Mouse (Mus musculus): Measurements from ENCODE around the gene Pdzrn3.

Gene Pdzrn3

DNA sequence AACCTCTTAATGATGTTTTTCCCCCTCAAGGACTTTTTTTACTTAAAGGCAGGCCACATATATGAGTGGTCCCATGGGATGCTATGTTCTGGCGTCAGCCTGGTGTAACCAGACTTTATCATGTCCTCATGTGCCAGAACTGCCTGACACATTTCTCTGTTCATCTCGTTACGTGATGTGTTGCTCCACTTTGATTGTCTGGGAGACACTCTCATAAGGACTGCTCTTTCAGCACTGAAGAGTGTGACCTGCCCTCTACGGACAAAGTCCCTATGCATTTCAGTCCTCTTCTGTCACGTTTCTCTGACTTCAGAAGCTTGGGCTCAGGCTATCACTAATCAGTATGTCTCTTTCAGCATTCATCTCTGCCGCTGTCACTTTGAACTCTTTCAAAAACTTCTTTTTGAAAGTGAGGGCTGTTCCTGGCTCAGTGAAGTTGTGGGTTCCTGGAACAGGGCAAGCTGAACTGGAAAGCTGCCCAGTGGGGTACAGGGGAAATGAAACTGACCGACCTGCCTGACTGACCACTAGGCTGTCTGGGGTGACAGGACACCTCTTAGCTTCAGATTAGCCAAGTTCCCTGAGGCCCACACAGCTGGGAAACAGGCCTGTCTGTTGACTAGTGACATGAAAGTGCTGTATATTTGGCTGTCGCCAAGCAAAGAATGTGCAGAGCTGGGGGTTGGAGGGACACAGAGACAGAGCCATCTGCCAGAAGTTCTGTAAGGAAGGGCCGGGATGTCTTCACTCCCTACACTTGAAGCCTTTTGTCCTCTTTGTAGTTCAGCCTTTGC, 10.7 kb downstream of the Pdzrn3 start:
- DNase-seq: no peak

DNA sequence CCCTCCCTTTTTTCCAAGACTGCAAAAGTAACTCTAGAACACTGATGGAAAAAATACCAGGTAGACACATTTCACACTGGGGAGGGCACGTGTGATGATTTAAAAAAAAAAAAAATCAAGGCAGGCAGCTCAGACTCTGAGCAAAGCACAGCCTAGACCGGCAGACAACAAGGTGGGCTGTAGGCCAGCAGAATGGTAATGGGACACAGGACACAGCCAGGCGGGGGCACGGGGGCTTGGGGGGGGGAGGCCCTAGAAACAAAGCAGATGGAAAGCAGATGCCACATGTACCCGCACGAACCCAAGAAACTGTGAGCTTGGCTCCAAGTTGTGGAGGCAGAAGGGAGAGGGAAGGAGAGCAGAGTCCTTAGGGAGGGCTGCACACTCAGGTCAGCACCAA, 11.9 kb downstream of the Pdzrn3 start:
- no peak for DNase-seq

GRCm38 (mm10) chr6:101363904-101364303, 13.8 kb downstream of the Pdzrn3 start:
- DNase-seq: no peak

DNA sequence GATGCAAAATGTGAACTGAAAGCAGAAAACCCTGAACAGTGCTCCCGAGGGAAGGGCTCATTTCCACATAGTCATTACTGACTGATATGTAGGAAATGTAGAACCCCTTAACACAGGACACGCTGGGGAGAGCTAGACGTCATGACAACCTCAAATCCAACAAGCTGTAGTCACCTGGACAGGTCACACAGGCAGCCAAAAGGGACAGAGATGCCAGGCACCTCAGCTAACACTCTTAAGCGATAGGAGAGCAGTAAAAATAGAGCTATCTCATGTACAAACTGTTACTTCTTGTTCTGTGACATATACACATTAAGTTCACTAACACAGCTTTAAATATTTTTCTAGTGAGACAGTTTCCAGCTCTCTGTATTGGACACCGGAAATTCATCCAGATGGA, 15.0 kb downstream of the Pdzrn3 start:
- no peak for DNase-seq

DNA sequence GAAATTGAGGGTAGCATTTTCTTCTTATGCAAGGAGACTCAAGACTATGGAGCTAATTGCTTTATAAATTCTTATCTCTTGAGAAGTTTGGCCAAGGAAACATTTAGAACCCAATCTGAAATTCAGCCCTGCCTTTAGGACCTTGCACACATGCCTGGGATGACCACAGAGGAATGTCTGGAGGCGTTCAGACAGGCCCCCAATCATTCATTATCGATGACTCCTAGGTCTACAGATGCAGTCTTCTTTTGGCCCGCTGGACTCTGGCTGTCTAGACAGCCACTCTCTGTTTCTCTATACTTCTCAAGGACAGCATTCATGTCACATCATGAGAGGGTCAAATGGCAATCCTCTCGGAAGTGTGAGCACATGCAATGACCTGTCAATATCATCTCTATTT, 15.4 kb downstream of the Pdzrn3 start:
- DNase-seq: no peak

DNA sequence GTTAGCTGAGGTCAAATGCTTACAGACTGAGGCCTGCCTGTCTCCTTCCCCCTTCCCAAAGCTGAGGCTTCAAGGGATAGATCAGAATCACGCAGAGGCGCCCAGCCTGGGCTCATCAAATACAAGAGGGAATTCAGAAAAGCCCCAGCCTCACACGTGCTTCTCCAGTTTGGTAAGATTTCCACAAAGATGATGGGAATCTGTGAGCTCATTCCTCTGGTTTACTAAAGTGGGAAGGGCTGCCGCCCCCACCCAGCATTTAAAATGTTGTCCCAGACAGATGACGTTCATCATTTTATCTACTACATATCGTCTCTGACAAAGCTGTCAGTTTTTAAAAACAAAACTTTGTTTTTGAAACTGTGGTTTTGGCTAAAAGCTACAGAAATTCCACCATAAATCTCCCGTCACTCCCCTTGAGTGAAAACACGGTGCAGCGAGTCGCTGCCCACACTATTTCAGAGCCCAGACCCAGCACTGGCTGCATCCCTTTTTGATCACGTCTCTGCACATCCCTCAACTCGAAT, 17.4 kb downstream of the Pdzrn3 start:
- no peak for DNase-seq

DNA sequence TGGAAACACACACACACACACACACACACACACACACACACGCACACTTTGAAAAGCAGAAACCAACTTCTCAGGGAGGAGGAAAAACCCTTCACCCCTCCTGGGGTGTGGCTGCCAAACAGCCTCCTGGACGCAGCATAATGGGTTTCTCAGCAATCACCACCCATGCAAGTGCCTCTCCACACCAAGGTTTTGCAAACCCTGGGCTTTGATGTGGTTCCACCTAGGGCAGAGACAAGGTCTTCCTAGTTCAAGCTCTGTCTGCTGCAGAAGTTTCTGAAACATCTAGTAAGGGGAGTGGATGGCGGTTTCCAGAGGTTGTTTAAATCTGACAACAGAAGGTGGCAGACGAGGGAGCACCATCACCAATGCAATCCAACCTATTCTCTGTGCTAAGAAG, 18.1 kb downstream of the Pdzrn3 start:
- DNase-seq: peak; percentile 9 to 25

- no peak for DNase-seq
Measured at GRCm38 (mm10) chr6:101354887-101355286, 22.8 kb downstream of the Pdzrn3 start.

DNA sequence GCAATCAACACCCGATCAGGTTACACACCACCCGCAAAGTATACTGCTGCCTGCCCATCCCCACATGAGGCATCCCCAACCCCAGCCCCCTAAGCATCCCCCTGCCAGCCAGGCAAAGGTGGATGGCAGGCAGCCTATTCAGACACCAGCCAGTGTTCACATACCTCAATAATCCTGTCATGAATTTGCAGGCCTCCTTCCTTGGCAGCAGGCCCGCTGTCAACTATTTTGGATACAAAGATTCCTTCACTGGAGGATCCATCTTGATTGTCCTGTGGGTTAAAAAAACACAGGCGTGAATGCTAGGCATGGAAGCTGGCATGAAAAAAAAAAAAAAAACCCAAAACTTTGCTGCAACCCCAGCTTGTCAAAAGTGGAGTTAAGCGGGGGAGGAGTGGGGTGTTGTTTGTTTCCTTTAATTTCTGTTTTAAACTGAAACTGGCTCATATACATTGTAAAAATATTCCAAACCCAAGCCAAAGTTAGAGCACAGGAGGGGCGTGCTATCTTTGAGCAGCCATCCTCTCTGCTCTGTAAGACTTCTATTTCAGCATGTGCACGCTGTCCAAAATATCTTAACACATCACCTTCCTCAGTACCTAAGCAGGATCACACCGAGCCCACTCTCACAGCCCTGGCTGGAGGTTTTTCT, 23.3 kb downstream of the Pdzrn3 start:
- no peak for DNase-seq

DNA sequence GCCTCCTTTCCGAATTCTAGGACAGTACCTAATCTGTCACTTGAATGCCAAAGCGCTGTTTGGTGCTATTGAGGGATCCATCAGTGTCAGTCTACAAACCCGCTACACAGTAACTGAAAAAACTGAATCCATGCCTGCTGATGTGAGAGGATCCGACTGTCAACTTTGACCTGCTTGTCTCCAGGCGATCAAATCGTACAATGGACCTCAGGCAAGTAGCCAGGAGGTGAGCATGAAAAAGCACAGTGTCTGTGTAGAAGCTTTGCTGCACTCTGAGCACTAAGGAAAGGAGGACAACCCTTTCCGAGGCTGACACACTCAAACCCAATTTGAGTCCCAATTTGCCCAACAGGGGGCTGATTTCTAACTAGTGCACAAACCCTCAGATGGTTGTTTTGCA, 24.0 kb downstream of the Pdzrn3 start:
- no peak for DNase-seq

DNA sequence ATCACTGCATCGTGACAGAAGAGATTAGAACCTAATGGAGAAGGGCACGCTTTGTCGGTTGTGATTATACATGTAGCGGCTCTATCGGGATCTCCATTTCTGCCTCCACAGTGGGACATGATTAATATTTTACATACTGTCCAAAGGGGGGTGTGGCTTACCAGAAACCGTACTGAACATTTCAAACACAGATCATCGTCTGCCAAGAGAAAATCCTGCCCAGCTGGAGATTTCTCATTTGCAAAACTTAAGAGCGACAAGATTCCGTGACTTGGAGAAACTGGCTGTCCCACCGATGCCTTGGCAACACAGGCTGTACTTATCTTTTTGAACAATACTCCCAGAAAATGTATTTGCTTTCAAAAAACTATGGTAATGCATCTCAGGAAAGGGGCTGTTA, 25.1 kb downstream of the Pdzrn3 start:
- DNase-seq: no peak

DNA sequence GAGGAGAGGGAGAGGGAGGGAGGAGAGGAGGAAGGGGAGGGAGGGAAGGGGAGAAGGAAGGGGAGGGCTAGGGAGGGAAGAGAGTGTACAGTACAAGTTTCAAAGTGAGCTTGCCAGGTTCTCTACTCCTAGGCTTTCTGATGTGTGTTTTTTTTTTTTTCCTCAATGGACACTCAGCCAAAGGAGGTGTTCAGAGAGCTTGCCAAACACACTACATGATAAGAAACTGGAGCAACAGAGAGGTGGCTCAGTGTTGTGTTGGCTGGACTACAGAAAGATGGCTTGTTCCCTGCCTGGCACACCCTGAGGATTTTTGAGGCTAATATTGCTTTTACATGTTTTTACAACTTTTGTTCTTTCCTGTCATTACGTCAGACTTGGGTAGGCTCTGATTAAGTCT, 26.6 kb downstream of the Pdzrn3 start:
- DNase-seq: no peak

DNA sequence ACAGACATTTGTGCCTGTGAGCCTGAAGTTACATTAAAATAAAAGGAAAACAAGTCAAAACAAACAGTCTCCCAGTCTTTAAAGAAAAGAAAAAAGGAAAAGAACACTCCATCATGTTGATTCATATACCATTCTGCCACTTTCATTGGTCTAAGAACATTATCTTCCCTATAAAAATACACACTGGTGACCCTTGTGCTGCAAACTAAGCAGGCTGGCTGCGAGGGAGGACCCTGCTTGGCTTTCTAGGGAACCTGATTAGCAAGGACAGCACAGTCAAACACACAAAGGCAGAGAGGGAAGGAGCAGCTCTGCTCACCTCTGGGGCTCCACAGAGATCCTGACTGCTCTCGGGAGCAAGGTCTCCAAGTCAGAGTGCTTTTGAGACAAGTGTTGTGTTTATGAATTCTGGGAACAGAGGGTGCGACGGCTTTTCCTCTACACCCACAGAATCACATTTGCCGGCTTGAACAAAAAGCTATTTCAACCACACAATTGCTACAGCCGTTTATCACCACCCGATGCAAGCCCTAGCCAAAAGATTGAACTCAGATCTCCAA, 27.2 kb downstream of the Pdzrn3 start:
- no peak for DNase-seq

GRCm38 (mm10) chr6:101348496-101348895, 29.2 kb downstream of the Pdzrn3 start:
- no peak for DNase-seq

DNA sequence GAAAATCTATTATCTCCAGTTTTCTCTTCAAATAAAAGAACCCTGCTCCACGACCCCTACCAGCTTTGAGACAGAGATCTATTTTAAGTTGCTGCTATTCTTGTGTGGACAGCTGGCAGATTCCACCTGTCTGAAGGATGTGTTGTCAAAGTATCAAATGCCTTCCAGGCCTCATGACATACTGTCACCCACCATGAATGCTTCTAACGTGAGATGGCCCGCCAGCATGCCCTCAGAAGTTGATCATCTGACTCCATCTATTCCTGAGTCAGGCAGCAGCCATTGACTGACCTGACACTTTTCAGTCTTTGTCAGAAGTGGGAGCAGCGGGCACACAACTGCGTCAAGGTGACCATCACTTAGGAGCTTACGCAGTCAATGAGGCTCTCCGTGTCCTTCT, 37.6 kb downstream of the Pdzrn3 start:
- no peak for DNase-seq

GRCm38 (mm10) chr6:101337842-101338528, 39.7 kb downstream of the Pdzrn3 start:
- DNase-seq: no peak

DNA sequence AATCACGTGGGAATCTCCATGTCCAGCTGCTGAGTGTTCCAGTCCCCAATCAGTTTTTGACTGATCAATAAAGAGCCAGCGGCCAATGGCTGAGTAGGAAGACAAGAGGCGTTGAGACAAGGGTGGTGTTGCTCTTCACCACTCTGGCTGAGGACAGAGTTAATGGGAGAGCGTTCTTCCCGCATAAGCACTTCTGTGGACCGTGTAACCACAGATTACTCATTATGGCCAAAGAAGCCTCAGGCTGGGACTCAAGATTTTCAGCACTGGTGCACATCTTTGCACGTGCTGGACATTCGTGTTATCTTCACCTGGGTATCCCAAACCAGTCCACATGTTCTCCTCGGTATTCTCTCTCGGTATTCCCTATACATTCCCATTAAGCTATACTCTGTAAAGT, 41.0 kb downstream of the Pdzrn3 start:
- no peak for DNase-seq

DNA sequence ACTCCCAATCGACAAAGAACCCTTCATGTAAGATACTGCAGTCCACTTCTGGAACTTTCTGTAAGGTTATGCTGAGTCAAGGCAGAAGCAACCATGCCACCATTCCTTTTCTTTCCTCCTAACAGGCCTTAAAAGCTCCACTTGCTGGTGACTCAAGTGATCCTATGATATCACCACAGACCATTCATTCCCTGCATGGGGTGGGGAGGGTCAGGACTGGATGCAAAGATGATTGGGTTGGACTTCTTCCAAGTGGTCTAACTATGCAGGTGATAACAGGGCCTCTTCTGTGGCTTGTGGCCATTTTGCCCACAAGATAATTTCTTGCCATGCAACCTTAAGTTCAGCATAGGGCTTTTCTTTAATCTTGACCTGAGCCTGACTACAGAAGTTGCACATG, 42.0 kb downstream of the Pdzrn3 start:
- DNase-seq: no peak

DNA sequence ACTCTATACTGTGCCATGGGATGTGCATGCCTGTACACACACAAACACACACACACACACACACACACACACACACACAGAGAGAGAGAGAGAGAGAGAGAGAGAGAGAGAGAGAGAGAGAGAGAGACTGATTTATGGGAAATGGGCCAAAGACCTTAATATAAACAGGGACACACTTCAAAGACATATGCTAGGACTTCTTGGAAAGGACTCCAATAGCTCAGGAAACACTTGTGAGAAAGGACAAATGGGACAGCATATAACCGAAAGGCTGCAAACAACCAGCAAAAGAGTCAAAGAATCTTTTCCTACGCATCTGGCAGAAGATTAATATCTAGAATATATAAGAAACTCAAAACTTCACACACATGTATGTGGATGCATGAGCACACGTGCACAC, 43.2 kb downstream of the Pdzrn3 start:
- DNase-seq: no peak

- no peak for DNase-seq
Measured at GRCm38 (mm10) chr6:101330392-101330791, 47.3 kb downstream of the Pdzrn3 start.

DNA sequence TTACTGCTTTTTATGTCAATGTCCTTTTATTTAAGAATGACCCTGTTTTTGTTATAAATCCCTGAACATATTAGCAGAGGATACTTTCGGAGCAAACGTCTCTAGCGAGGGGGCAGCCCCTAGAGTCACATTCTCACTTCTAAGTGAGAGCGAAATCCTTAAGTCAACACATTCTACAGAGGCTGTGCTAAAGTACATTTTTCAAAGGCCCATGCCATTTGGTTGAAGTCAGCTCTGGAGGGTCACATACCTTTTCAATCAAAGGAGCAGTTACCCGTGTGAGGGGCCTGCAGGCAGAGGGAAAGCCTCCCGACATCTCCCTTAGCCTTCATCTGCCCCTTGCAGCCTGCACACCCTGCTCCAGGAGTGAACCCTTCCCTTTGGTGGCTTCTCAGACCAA, 48.2 kb downstream of the Pdzrn3 start:
- DNase-seq: no peak

DNA sequence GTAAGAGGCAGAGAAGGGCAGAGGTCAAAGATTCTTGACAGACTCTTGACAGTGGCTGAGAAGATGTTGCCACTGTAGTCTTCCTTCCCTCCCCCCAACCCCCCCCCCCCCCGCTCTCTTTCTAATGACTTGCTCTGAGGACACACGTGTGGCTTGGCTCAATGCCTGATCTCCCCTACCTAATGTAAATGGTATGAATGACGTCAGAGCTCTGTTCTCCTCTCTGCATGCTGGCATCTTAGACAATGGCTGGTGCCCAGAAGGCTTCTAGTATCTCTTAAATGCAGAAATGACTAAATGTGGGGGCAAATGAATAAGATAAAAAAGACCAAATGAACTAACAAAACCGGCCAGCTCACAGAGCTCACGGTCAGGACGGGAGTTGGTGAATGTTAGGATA, 49.2 kb downstream of the Pdzrn3 start:
- no peak for DNase-seq

DNA sequence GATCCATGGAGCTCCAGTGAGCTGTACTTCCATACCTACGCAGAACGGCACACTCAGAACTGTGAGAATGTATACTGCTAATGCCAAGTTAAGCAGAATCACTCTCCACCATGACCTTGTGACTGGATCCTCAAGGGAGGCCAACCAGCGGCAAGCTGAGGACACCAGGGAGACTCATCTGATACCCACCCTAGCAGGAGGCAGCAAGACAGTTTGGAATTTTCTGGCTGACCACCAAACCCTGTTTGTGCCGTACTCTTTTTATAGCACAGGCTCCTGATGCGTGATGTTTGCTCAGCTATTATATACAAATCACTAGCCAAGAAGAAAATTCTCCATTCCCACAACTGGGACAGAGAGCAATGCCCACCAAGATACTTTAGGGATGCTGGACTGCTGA, 50.0 kb downstream of the Pdzrn3 start:
- no peak for DNase-seq

GRCm38 (mm10) chr6:101327196-101327595, 50.5 kb downstream of the Pdzrn3 start:
- DNase-seq: no peak
